Mouse (Mus musculus): Measurements from ENCODE around the gene Eno1. TPM values are rescaled to one million over a fixed set of nuclear protein-coding genes. Genes with fewer than 3 reads are reported as not detected.

Eno1 gene
- polyA plus RNA-seq, 1 experiment from 2014 or later = 2,517 TPM

DNA sequence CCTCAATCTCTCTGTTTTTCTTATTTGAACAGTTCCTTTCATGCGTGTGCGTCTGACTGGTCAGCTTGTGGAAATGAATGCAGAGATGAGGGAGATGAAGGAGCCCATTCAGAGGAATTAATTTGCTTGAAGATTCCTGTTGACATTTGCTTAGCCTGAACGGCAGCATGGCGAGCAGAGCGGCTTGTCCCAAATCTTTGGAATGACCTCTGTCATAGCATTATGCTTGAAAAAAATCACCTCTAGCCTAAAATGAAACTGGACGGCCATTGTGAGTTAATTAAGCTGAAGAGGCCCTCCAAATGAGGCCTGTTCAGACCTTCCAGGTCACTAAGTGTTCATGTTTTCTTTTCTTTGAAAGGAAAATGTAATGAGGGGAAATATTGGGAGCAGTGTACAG lies 20.1 kb upstream of the Eno1 start:
- H3K36me3 ChIP-seq = no peaks in the 10 kb centered on the region
- H3K27ac ChIP-seq = no peak overlapping the region
- no peaks in the 10 kb centered on the region for H3K9me3 ChIP-seq
- H3K4me3 ChIP-seq = no peak overlapping the region
- WGBS = 62% methylated on average over 6 of the region's 6 CpGs
- peaks cover 33% of the 10 kb centered on the region for H3K4me1 ChIP-seq (replicated peaks)
- H3K27me3 ChIP-seq (ENCODE audit: insufficient read depth, poor library complexity, severe bottlenecking) = peaks cover 11% of the 10 kb centered on the region; the same call in 1 of the 2 replicates
- no peak for DNase-seq (ENCODE audit: low spot score)

DNA sequence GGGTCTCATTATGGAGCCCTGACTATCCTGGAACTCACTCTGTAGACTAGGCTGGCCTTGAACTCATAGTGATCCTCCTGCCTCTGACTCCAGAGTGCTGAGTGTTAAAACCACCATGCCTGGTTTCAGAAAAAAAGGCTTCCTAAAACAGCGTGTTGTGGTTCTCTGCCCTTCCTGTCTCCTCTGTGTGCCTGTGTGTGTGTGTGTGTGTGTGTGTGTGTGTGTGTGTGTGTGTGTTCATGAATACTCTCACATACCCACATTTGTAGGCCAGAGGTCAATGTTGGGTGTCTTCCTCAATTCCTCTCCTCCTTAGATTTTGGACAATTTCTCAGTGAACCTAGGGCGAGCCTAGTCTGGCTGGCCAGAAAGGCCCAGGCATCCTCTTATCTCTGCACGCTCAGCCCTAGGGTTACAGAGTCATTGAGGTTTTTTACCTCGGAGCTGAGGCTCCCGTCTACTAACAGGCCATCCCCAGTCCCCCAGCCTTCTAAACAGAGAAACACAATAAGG lies 19.4 kb upstream of the Eno1 start:
- H3K27ac ChIP-seq = no peak overlapping the region
- no peak overlapping the region for H3K4me3 ChIP-seq
- peaks cover 33% of the 10 kb centered on the region for H3K4me1 ChIP-seq (replicated peaks)
- DNase-seq (ENCODE audit: low spot score) = no peak
- peaks cover 15% of the 10 kb centered on the region; the same call in 1 of the 2 replicates for H3K27me3 ChIP-seq (ENCODE audit: insufficient read depth, poor library complexity, severe bottlenecking)
- no peaks in the 10 kb centered on the region for H3K9me3 ChIP-seq
- H3K36me3 ChIP-seq = no peaks in the 10 kb centered on the region
- 73% methylated on average over 5 of the region's 5 CpGs for WGBS

DNA sequence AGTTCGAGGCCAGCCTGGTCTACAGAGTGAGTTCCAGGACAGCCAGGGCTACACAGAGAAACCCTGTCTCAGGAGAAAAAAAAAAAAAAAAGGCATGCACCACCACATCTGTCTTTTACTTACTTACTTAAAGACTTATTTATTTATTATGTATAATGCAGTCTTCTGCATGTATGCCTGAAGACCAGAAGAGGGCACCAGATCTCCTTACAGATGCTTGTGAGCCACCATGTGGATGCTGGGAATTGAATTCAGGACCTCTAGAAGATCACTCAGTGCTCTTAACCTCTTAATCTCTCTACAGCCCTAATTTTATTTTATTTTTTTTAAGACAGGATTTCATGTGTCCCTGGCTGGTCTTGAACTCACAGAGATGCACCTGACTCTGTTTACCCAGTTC lies 18.6 kb upstream of the Eno1 start:
- H3K9me3 ChIP-seq = no peaks in the 10 kb centered on the region
- peaks cover 15% of the 10 kb centered on the region; the same call in 1 of the 2 replicates for H3K27me3 ChIP-seq (ENCODE audit: insufficient read depth, poor library complexity, severe bottlenecking)
- H3K4me3 ChIP-seq = no peak overlapping the region
- H3K4me1 ChIP-seq (replicated peaks) = peaks cover 24% of the 10 kb centered on the region
- H3K36me3 ChIP-seq = no peaks in the 10 kb centered on the region
- H3K27ac ChIP-seq = no peak overlapping the region
- 86% methylated on average over 1 of the region's 1 CpGs for WGBS
- no peak for DNase-seq (ENCODE audit: low spot score)

DNA sequence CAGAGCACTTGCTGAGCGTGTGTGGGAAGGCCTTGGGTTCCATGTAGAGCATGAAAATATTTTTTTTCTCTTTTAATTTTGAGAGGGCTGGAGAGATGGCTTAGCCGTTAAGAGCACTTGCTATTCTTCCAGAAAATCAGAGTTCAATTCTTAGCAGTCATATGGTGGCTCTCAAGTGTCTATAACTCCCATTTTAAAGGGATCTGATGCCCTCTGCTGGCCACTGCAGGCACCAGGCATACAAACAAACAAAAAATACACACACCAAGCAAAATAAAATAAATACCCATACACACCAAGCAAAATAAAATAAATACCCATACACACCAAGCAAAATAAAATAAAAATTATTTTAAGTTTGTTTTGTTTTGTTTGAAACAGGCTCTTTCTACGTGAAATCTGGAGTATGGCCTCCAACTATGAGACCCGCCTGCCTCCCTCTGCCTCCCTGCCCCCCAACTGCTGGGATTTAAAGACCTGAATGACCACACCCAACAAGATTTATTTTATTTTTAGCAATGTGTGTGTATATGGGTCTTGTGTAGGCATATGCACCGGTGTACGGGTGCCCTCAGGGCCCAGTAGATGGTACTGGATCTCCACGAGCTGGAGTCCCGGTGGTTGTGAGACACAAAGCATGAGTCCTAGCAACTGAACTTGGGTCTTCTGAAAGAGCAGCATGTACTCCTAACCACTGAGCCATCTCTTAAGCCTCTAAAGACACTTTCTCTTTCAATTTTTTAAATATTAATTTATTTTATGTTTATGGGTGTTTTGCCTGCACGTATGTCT lies 16.8 kb upstream of the Eno1 start:
- WGBS = 78% methylated on average over 9 of the region's 9 CpGs
- peaks cover 17% of the 10 kb centered on the region for H3K4me1 ChIP-seq (replicated peaks)
- H3K4me3 ChIP-seq = no peak overlapping the region
- no peaks in the 10 kb centered on the region for H3K9me3 ChIP-seq
- DNase-seq (ENCODE audit: low spot score) = peak; percentile 59
- no peaks in the 10 kb centered on the region for H3K36me3 ChIP-seq
- H3K27me3 ChIP-seq (ENCODE audit: insufficient read depth, poor library complexity, severe bottlenecking) = peaks cover 15% of the 10 kb centered on the region; the same call in 1 of the 2 replicates
- no peak overlapping the region for H3K27ac ChIP-seq

DNA sequence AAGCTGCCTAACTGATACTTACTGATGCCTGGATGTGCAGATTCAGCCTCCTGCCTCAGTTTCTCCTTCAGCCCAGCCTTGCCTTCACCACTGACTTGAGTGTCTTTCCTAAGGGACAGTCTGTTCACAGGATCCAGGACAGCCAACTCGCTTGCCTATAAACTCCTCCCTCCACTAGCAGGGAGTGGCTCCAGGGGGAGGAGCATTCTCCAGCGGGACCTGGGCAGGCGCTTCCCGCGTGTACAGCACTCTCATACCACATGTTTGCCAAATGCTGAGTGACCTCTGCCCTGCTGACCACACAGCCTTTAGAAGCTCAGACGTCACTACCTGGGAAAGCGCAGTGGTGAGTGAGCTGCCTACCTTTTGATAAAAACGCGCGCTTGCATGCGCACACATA lies 15.9 kb upstream of the Eno1 start:
- Histone ChIP-seq H3K4me1 (replicated peaks) (peaks cover 17% of the 10 kb centered on the region), H3K9me3 (no peaks in the 10 kb centered on the region), H3K4me3 (peak overlapping the region; percentile 30), H3K27me3 (ENCODE audit: insufficient read depth, poor library complexity, severe bottlenecking) (peaks cover 15% of the 10 kb centered on the region; the same call in 1 of the 2 replicates), H3K36me3 (no peaks in the 10 kb centered on the region), H3K27ac (no peak overlapping the region)
- 15% methylated on average over 11 of the region's 11 CpGs for WGBS
- no peak for DNase-seq (ENCODE audit: low spot score)

DNA sequence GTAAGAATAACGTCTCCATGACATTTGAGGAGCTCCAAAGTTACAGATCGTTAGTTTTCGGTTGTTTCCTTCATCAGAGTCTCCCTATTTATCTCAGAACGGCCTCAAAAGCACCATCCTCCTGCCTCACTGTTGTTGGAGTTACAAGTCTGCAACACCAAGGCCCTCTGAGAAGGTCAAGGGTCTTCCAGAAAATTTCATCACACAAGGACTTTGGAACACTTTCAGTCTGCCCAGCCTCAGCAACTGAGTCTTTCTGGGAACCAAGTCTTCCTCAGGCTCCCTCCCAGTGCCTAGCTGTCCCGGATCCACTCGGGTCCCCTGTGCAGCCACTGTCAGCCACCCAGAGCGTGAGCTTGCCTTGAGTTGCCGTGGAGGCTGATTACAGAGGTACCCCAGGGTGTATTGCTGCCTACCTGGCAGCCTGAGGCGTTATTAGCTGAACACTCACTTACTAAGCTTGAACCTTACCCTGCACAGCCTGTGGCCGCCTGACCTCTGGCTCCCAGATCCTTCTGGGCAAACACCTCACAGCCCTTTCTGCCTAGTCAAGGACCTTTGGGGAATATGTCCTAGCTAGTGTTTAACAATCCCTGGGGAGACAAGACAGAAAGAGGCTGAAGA lies 15.4 kb upstream of the Eno1 start:
- H3K4me1 ChIP-seq (replicated peaks) = peaks cover 17% of the 10 kb centered on the region
- 44% methylated on average over 10 of the region's 10 CpGs for WGBS
- H3K9me3 ChIP-seq = no peaks in the 10 kb centered on the region
- peaks cover 15% of the 10 kb centered on the region; the same call in 1 of the 2 replicates for H3K27me3 ChIP-seq (ENCODE audit: insufficient read depth, poor library complexity, severe bottlenecking)
- H3K4me3 ChIP-seq = no peak overlapping the region; the same call in 1 of the 2 replicates
- no peak for DNase-seq (ENCODE audit: low spot score)
- no peak overlapping the region for H3K27ac ChIP-seq
- H3K36me3 ChIP-seq = no peaks in the 10 kb centered on the region

DNA sequence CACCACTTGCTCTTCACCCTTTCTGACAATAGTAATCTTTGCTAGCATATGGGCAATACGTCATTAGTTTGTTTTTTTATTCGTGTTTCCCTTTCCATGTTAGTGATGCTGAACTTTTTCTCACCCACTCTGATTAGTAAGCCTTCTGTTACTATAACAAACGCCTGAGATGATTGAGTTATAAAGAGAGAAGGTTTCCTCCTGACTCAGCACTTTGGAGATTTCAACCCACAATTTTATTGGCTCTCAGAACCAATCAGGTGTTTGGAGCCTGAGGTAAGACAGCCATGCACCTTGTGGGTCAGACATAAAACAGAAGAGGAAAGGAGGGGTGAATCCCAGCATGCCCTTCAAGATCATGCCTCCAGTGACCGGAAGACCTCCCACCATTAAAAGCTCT lies 12.7 kb upstream of the Eno1 start:
- Histone ChIP-seq H3K27ac (no peak overlapping the region), H3K4me1 (replicated peaks) (peaks cover 29% of the 10 kb centered on the region), H3K27me3 (ENCODE audit: insufficient read depth, poor library complexity, severe bottlenecking) (peaks cover 15% of the 10 kb centered on the region; the same call in 1 of the 2 replicates), H3K9me3 (no peaks in the 10 kb centered on the region), H3K36me3 (no peaks in the 10 kb centered on the region), H3K4me3 (no peak overlapping the region)
- no peak for DNase-seq (ENCODE audit: low spot score)
- WGBS = 89% methylated on average over 4 of the region's 4 CpGs

DNA sequence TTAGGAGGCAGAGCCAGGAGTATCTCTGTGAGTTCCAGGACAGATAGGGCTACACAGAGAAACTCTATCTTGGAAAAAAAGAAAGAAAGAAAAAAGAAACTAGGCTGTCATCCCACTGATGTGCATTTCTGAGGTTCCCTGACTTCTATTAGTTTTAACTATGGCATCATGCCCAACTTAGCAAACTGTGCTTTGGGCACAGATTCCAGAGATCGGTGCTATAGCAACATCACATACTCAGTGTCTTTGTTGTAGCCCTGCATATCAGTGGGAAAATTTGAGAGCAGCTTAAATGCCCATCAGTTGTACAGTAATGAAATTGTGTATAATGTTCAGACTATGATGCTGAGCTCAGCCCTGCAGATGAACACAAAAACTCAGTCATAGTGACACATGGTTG lies 10.8 kb upstream of the Eno1 start:
- H3K4me1 ChIP-seq (replicated peaks) = peaks cover 41% of the 10 kb centered on the region
- H3K9me3 ChIP-seq = no peaks in the 10 kb centered on the region
- no peak overlapping the region for H3K4me3 ChIP-seq
- no peak for DNase-seq (ENCODE audit: low spot score)
- H3K27ac ChIP-seq = no peak overlapping the region
- peaks cover 10% of the 10 kb centered on the region; the same call in 1 of the 2 replicates for H3K27me3 ChIP-seq (ENCODE audit: insufficient read depth, poor library complexity, severe bottlenecking)
- no peaks in the 10 kb centered on the region for H3K36me3 ChIP-seq
- WGBS = 95% methylated on average over 1 of the region's 1 CpGs

DNA sequence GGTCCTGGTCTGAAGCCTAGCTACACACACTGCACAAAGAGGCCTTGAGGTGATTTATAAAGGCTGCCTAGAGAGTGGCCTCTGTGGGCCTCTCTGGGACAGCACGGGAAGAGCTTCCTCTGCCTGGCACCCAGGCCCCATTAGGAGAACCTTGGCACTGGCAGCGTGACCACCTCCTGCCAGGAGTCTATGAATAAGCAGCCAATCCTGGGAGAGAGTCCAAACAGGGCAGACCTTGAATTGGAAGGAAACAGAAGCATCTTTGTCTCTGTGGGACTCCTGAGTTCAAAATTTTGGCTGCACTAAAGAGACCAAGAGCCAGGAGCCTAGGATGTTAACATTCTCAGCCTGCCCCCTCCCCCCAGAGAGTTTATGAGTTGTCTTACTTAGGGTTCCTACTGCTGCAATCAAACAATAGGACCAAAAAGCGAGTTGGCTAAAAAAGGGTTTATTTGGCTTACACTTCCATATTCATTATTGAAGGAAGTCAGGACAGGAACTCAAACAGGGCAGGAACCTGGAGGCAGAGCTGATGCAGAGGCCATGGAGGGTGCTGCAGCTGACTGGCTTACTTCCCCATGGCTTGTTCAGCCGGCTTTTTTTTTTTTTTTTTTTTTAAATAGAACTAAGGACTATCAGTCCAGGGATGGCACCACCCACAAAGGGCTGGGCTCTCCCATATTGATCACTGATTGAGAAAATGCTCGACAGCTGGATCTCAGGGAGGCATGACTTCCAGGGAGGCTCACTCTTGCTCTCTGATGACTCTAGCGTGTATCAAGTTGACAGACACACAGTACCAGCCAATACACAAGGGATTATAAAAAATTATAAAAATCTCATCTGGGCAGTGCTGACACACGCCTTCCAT lies 9.5 kb upstream of the Eno1 start:
- Histone ChIP-seq H3K27ac (no peak overlapping the region; the same call in 1 of the 2 replicates), H3K27me3 (ENCODE audit: insufficient read depth, poor library complexity, severe bottlenecking) (0 out of 2 replicates have a peak, but pooled peaks cover 7% of the 10 kb centered on the region), H3K4me3 (no peak overlapping the region), H3K9me3 (no peaks in the 10 kb centered on the region), H3K36me3 (no peaks in the 10 kb centered on the region), H3K4me1 (replicated peaks) (peaks cover 45% of the 10 kb centered on the region)
- WGBS = 61% methylated on average over 7 of the region's 7 CpGs
- no peak for DNase-seq (ENCODE audit: low spot score)

DNA sequence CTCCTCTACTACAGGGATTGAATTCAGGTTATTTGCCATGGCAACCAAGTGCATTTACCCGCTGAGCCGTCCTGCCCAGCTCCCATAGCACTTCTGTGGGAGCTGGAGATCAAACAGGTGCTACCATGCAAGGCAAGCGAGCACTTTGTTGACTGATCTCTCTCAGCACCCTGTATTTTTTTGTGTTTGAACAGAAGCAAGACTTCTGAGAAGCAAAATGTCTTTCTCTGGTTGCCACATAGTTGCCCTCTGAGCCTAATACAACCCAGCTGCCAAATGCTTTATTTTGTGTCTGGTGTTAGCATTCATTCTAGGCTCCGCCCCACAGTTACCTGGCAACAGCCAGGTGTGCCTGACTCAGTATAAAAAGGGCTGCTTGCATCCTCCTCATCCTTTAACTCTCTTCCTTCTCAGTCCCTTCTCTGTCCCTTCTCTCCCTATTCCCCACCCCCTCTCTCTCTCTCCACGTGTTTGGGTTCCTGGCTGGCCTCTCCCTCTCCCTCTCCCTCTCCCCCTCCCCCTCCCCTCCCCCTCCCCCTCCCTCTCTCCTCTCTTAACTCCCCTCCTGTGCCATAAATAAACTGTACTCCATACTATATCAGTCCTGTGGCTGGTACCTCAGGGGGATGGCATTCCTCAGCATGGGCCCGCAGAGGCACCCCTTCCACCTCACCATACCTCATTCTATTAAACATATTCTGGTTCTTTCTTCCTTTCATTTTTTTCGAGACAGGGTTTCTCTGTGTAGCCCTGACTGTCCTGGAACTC lies 7.8 kb upstream of the Eno1 start:
- DNase-seq (ENCODE audit: low spot score) = no peak
- H3K27me3 ChIP-seq (ENCODE audit: insufficient read depth, poor library complexity, severe bottlenecking) = 0 out of 2 replicates have a peak, but pooled peaks cover 7% of the 10 kb centered on the region
- no peaks in the 10 kb centered on the region for H3K9me3 ChIP-seq
- H3K36me3 ChIP-seq = no peaks in the 10 kb centered on the region
- peaks cover 46% of the 10 kb centered on the region for H3K4me1 ChIP-seq (replicated peaks)
- no peak overlapping the region for H3K27ac ChIP-seq
- 51% methylated on average over 7 of the region's 7 CpGs for WGBS
- H3K4me3 ChIP-seq = no peak overlapping the region

DNA sequence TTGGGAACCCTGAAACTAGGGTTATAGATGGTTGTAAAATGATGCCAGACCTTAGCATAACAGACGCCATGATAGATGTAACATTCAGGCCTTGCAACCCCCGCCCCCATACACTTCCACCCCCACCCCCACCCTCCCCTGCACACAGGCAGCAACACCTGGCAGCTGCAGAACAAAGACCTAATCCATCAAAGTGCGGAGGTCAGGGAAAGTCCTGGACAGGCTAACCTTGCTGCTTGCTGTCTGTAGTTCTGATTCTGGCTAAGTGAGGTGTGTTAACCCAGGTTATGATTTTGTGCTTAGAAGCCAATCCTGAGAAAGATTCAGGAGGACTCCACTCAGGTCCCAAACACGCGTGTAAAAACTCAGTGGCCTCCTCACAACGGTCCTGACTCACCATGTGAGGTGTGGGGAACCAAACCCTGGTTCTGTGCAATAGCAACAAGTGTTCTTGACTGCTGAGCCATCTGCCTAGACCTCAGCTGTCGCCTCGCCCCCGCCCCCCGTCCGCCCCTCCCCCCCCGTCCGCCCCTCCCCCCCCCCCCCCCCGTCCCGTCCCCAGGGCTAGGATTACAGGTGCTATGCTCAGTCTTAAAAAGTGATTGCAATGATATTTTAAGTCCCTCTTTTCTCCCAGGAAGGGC lies 6.7 kb upstream of the Eno1 start:
- Histone ChIP-seq H3K4me1 (replicated peaks) (peaks cover 54% of the 10 kb centered on the region), H3K27ac (peak overlapping the region; percentile 77), H3K27me3 (ENCODE audit: insufficient read depth, poor library complexity, severe bottlenecking) (0 out of 2 replicates have a peak, but pooled peaks cover 7% of the 10 kb centered on the region), H3K9me3 (no peaks in the 10 kb centered on the region), H3K4me3 (no peak overlapping the region), H3K36me3 (no peaks in the 10 kb centered on the region)
- WGBS = 16% methylated on average over 15 of the region's 15 CpGs
- no peak for DNase-seq (ENCODE audit: low spot score)

Data from hindbrain, embryonic 10.5 days (tissue).